Mouse (Mus musculus) cerebellum, adult 2 months (tissue): Measurements from ENCODE around the gene Slc2a4. TPM values are rescaled to one million over a fixed set of nuclear protein-coding genes. Genes with fewer than 3 reads are reported as not detected.

Source experiments
- DNase-seq, 2 experiments: peaks; one replicate each; pipeline ENCODE4 v3.0.0; 2021
- H3K27ac ChIP-seq: fragments of 200-500 bp; 2 replicates; pipeline ENCODE4 v1.5.1; 2012; ENCODE audit warnings: low read length, control low read depth, inconsistent platforms; ENCODE audit not compliant: insufficient read depth
- H3K27me3 ChIP-seq: fragments of 200-500 bp; 2 replicates; pipeline ENCODE4 v1.6.1; 2012; ENCODE audit warnings: inconsistent platforms, mild to moderate bottlenecking, low read length, moderate library complexity; ENCODE audit not compliant: control insufficient read depth, insufficient read depth
- H3K4me1 ChIP-seq: fragments of 200-500 bp; 2 replicates; pipeline ENCODE4 v1.6.1; 2011; ENCODE audit warnings: low read length; ENCODE audit not compliant: control insufficient read depth, insufficient read depth
- H3K4me3 ChIP-seq: fragments of 200-500 bp; replicated peaks from 2 replicates; pipeline ENCODE3; 2011; ENCODE audit warnings: mild to moderate bottlenecking, low read depth, low read length, control low read depth; ENCODE audit not compliant: insufficient read depth
- CTCF ChIP-seq: fragments of 200-500 bp; IDR thresholded peaks from 2 replicates; pipeline ENCODE4 v1.5.1; 2011; ENCODE audit warnings: low read depth, mild to moderate bottlenecking, control low read depth, low read length, moderate library complexity, borderline replicate concordance; ENCODE audit not compliant: insufficient read depth
- POLR2A ChIP-seq: fragments of 200-500 bp; IDR thresholded peaks from 2 replicates; pipeline ENCODE4 v1.6.1; 2011; ENCODE audit warnings: low read length, control low read depth, borderline replicate concordance; ENCODE audit not compliant: insufficient read depth
- WGBS: fragments of 180-500 bp; shearing (Covaris S2); methylation state at CpG from one replicate; pipeline ENCODE4 v1.1.7; 2018; 5-methylcytosine and 5-hydroxymethylcytosine counted together
- polyA plus RNA-seq: library from polyadenylated mRNA; depleted of rRNA; stranded (reverse); fragments of >200 nt; gene quantifications from 2 replicates; pipeline ENCODE4 v1.2.3, GENCODE M21; 2012; rRNA removed

Slc2a4 gene
- polyA plus RNA-seq, result 5.9 and 7.2 TPM in 2 replicates

DNA sequence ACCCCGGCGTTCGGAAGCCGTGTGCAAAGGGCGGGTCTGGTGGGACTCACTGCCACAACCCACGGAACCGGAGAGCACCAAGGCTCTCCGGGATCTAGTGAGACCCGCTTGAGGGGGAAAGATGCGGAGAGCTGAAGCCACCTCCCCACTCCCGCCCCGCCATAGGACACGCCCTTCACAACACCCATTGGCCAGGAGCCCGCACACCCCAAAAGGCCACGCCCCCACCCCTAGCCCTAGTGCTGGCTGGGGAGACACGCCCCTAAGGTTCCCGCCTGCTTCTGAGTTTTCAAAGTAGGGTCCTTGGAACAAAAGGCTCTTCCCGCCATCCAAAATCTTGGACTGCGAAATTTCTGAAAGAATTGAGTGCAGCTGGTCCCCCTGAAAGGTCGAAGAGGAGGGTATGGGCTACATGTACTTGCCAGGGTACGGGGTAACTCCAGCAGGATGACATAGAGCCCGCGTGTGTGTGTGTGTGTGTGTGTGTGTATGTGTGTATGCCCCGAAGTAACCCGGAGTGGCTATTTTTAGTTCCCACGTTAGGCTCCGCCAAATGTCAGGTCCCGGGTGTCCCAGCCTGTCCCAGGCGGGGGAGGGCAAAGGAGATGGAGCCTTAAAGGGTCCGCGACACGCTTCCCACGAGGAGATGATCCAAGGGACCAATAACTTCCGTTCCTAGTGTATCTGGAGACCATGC is at the start of gene Slc2a4:
Gene Slc2a4 (minus strand): TSS at position 123 of the 697 bp plus-strand sequence.
- H3K4me1 ChIP-seq, result no peaks in the 10 kb centered on the region
- DNase-seq, result peak; percentile 54 to 57
- TF ChIP-seq CTCF (no peak), POLR2A (no peak)
- no peak within 1 kb of the TSS for H3K27ac ChIP-seq
- H3K27me3 ChIP-seq, result peaks cover 2% of the 10 kb centered on the region; the same call in 1 of the 2 replicates
- peak within 1 kb of the TSS; percentile 27 for H3K4me3 ChIP-seq
- under 1% methylated on average over 34 of the region's 34 CpGs for WGBS

DNA sequence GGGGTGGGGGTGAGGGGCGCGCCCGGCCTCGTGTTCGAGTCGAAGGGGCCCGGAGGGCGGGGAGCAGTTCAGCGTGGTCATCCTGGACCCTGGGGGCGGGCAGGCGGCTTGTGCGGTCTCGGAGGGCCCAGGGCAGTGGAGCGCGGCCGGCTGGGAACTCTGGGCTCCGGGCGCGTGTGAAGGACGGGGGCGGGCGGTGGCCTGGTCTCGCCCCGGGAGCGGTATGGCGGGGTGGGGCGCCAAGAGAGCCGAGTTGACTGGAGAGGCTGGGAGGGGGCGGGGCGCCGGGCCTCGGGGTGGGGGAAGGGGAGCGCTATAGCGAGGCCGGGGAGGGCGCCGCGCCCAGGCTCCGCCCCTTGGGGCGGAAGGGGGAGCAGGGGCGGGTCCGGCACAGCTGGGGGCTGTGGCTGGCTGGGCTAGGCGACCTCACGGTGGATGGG is 49.1 kb upstream of the Slc2a4 start:
- no peak for TF ChIP-seq POLR2A
- no peak for TF ChIP-seq CTCF
- Histone ChIP-seq H3K27me3 (no peaks in the 10 kb centered on the region), H3K4me1 (0 out of 2 replicates have a peak, but pooled peaks cover 3% of the 10 kb centered on the region), H3K27ac (peak overlapping the region; percentile 54; the same call in 1 of the 2 replicates), H3K4me3 (peak overlapping the region; percentile 87)
- peak; percentile 77 to 81 for DNase-seq
- 2% methylated on average over 40 of the region's 44 CpGs for WGBS

DNA sequence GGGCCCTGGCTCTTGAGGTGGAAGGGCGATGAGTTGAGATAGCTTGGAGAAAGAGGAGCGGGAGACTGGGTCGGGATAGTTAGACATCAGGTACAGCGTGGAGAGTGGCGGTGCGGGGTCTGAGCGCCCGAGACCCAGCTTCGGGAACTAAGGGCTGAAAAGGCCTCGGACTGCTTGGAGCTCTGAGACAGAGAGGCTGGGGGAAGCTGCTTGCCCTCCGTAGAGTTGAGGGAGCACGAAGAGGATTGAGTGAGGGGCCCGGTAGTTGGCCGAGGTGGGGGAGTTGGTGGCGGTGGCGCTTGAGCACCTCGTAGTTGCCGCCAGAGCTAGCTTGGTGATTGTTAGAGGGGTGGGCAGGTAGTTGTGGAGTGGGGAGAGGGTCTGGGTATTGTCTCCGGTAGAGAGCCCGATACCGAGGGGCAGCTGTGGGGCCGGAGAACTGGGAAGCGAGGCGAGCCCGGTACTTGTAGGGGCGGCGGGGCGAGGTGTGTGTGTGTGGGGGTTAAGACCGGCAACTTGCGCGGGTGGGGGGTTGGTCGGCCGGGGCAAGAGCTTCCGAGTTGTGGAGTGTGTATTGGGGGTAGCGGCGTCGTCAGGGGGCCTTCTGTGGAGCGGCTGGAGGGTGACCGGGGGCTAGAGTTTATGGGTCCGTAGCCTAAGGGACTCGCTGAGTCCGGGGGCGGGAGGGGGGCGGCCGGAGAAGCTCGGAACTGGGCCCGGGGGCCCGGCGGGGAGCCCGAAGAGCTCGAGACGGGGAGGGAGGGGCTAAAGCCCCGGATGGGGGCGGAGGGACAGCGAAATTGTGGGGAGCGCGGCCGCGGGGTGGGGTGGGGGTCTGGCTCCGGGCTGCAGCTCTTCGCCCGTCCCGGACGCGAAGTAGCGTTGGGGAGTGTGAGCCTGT is 48.4 kb upstream of the Slc2a4 start:
- DNase-seq, result peak; percentile 43 to 59
- Histone ChIP-seq H3K27me3 (no peaks in the 10 kb centered on the region), H3K27ac (peak overlapping the region; percentile 76), H3K4me1 (0 out of 2 replicates have a peak, but pooled peaks cover 3% of the 10 kb centered on the region), H3K4me3 (peak overlapping the region; percentile 87)
- 1% methylated on average over 65 of the region's 66 CpGs for WGBS
- TF ChIP-seq POLR2A (no peak), CTCF (no peak)

DNA sequence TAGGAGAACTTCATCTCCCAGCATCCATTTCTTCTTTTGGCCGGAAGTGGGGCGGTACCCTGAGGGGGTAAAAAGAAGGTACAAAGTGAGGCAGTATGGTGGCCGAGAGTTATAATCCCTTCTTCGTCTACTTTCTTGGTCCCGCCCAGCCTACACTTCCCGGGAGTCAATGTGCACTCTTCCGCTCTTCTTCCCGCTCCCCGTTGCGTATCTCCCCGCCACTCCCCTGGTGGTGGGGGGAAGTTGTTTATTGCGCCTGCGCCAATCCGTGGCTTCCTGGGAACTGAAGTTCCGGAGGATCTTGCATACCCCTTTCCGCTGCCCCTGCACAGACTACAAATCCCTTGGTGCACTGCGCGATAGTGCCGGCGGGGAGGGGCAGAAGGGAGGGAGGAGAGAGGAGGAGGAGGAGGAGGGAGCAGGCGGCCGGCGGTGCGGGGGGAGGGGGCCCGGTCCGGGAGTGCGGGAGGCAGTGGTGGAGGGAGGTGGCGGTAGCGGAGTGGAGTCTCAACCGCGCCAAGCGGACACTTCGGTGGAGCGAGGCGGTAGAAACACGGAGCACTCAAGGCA is 47.5 kb upstream of the Slc2a4 start, which contains the start of gene Phf23:
Gene Phf23 (plus strand): TSS at position 387 of the 570 bp plus-strand sequence.
- WGBS, result under 1% methylated on average over 36 of the region's 36 CpGs
- H3K4me1 ChIP-seq, result 0 out of 2 replicates have a peak, but pooled peaks cover 3% of the 10 kb centered on the region
- peak; percentile 35; the same call in 1 of the 2 replicates for TF ChIP-seq POLR2A
- peak; percentile 27; the same call in 1 of the 2 replicates for TF ChIP-seq CTCF
- DNase-seq, result peak; percentile 96 to 99
- H3K27me3 ChIP-seq, result no peaks in the 10 kb centered on the region
- H3K27ac ChIP-seq, result peak within 1 kb of the TSS; percentile 76
- H3K4me3 ChIP-seq, result peak within 1 kb of the TSS; percentile 87

DNA sequence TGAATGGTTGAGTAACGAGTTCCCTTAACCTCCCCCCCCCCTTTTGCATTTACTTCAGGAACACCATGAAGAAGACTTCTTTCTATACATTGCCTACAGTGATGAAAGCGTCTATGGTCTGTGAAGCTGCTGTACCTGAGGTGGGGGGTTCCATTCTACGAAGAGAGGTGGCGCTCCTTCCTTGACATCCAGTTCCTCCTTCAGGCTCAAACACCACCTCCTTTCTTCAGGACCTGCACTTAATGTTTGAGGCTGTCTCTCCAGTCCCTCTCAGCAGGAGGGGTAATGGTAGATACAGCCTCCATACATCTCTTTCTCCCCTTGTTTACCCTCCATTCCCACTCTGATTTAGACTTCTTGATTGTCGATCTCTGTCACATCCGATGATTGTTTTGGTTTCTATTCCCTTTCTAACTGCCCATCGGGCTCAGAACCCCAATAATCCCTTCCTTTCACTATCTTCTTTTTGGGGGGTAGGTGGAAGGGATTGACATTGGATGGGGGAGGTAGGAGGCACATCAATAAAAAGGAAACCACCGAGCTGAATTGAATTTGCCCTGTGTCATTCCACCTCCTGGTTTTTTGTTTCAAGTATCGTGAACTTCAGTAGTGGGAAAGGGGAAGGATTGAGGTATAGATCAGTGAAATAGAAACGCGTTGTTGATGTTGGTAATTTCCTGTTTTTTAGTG is 46.6 kb upstream of the Slc2a4 start:
- Histone ChIP-seq H3K27me3 (no peaks in the 10 kb centered on the region), H3K4me3 (no peak overlapping the region), H3K27ac (no peak overlapping the region), H3K4me1 (0 out of 2 replicates have a peak, but pooled peaks cover 3% of the 10 kb centered on the region)
- DNase-seq, result peak in 1 of 2 experiments; percentile 17
- no peak for TF ChIP-seq CTCF
- TF ChIP-seq POLR2A, result no peak
- 84% methylated on average over 11 of the region's 11 CpGs for WGBS

DNA sequence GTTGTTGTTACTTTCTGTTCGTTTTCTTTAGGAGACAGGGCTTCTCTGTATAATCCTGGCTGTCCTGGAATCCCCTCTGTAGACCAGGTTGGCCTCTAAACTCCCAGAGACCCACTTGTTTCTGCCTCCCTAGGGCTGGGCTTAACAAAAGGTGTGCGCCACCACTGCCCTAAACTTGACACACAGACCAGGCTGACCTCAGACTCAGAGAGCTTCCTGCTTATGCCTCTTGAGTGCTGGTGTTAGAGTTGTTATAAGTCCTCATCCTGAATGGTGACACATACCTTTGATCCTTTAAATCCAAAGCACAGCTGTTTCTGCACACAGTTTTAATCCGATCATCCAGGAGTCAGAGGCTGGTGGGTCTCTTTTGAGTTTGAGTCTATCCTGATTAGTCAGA is 44.9 kb upstream of the Slc2a4 start:
- H3K4me3 ChIP-seq, result no peak overlapping the region

More for the DNA sequence above, 44.9 kb upstream of the Slc2a4 start:
- Histone ChIP-seq H3K4me1 (0 out of 2 replicates have a peak, but pooled peaks cover 3% of the 10 kb centered on the region), H3K27me3 (no peaks in the 10 kb centered on the region), H3K27ac (no peak overlapping the region; the same call in 1 of the 2 replicates)
- WGBS, result 88% methylated on average over 3 of the region's 3 CpGs
- TF ChIP-seq POLR2A, result no peak
- no peak for TF ChIP-seq CTCF
- peak in 1 of 2 experiments; percentile 5 for DNase-seq
